Mouse (Mus musculus): ENCODE measurements around the gene Timp2. TPM values are rescaled to one million over a fixed set of nuclear protein-coding genes. Genes with fewer than 3 reads are reported as not detected.
"Not testable (repeated sequence)": the region's sequence is repeated elsewhere in the genome, so short reads cannot be mapped to it uniquely, and the experiment has no call there.

Gene Timp2
- total RNA-seq, 2 experiments from 2014 or later = 77.3 to 96.4 TPM

DNA sequence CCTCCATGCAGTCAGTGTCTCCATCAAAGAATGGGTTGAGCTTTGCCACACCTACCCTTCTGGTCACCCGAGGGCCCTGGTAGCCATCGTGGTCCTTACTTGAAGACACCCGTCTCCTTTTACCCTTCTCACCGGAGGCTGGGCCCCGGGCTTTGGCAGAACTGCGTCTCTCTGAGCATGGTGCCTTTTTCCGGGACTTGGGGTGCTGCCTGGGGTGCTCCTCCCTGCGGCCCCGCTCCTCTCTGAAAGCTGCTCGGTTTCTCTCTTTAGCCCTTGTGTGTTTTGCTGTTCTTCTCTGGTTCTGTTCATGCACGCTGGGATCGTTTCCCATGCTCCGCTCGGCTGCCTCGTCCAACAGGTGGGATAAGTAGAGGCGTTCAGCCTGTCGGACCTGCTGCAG, 22.1 kb downstream of the Timp2 start:
- no peak for DNase-seq

DNA sequence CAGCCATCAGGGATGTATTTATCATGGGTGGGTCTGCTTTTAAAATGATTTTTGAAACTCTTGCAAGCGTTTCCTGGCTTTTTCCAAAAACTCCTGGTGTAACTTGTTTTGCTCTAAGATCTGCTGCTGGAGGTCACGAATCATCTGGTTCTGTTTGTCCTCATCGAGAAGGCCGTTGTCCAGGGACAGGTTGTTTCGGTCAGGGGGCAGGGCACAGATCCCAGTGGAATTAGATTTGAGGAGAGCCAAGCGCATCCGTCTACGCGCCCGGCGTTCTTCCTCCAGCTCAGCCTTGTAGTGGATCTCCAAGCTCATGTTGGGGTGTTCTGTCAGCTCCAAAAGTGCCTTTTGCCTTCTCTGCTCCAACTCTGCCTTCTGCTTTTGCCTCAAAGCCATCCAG, 23.2 kb downstream of the Timp2 start:
- peak; percentile 77 for DNase-seq

DNA sequence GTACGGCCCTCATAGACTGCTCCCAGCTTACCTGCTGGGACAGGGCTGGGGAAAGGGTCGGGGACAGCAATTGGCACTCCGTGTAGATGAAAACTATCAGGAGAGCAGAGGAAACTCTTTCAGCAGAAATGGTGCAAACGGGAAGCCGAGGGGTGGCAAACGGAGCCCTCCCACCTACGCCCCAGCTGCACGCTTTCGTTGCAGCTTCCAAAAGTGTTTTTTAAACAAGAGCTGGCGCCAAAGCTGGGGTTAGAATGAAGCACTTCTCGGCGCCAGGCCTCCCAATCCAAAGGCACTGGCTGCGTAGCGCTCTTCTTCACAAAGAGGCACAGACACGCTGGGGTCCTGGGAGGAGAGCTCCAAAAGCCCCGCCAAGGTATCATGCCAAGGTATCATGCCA, 24.8 kb downstream of the Timp2 start:
- DNase-seq = no peak

DNA sequence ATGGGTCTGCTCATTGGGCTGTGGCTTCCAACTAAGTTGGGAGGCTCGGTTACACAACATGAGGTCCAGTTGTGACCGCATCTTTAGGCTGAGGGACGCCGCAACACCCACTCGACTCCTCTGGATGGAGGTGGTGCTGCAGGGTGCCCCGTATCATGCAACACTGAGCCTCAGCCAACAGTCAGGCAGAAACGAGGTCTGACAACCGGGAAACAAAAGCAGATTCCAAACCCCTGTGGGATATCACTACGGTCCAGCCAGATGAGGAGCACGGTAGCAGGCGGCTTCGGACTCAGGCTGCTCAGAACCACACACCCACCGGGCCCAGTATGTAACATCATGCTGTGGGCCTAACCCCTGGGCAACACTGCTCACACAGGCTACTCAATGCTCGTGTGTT, 25.2 kb downstream of the Timp2 start:
- DNase-seq = no peak

DNA sequence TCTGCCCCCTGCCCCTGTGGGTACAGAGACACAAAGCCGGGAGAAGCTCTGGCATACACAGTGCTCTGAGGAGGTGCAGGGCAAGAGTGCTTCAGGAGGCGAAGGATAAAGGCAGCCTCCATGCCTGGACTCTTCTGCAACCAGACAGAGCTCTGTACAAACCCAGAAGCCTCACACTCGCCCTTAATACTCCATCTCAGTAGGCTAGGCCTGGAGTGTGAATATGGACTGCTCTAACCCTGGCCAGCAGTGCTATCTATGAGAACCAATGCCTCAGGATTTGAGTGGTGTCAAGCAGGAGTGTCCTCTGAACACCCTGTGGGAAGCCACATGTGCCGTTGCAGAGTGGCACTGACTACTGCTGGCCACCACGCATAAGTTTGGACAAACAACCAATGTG, 26.6 kb downstream of the Timp2 start:
- DNase-seq = no peak

DNA sequence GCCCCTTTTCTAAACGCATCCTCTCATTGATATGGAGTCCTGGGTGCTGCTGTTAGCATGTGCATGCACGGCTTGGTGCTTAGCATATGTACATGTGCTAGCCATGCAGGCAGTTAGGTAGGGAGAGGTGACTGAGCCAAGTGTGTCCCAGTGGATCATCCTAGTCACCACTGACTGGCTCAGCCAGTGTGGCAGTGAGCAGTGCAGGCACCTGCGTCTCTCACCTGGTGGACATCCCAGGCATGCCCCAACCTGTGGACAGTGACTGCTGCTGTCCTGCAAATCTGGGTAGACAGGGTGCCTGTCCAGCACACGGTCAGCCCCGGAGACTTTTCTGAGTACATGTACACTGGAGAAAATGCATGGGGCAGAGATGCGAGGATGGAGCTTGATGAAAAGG, 27.0 kb downstream of the Timp2 start:
- no peak for DNase-seq

DNA sequence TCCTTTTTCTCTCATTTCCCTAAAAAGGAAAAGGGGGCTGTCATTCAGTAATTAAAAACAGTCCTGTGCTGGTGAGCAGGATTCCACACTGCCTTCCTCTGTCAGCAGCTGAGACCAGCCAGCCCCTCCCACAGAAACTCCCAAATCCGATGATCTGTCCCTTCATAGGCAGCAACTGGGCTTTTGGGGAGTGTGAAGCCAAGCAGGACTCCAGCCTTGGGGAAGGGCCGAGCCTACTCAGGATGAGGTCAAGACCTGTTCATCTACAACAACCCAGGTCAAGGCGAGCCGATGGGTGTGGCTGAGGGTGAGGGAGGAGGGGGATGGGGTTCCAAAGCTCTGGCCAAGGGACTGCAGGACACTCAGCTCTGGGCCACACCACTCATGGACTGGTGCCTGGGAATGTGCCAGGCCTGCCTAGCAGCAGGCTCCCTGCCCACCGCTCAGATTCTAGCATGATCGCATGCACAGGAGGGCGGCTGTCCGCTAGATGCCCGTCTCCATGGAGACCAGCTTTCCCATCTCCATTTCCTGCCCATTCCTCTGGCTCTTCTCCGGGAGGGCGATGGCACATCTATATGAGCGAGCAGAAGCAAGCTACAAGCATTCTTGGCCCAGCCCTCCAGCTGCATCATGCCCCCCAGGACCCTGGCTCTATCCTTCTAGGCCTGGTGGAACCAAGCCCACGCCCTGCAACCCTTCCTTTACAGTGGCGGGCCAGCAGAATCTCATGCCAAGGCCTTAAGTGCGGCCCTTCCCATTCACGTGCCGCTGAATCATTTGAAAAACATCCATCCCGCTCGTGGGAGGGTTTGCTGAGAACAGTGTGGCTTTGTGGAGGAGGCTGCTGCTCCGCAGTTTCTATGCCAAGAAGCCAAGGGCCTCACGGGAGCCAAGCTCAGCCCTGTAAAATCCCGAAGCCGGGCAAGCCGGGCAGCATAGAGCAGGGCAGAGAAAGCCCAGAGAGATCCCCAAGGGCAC, 28.3 kb downstream of the Timp2 start:
- peak; percentile 86 for DNase-seq

DNA sequence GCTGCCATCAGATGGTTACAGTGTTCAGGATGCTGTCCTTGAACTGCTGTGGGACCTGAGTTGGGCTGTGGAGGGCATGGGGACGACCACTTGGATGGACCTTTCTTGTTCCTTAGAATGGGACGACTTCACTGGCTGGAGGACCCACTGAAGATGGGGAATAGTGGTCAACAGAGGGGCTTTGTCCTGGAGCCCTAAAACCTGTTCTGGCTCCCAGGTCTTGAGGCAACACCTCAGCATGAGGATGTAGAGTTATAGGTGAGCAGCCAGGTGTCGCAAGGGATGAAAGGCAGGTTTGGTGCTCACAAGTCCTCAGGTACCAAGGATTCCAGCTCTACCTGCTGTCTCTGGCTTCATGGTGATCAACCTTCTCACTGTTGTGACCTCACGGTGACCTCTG, 29.0 kb downstream of the Timp2 start:
- DNase-seq = no peak

DNA sequence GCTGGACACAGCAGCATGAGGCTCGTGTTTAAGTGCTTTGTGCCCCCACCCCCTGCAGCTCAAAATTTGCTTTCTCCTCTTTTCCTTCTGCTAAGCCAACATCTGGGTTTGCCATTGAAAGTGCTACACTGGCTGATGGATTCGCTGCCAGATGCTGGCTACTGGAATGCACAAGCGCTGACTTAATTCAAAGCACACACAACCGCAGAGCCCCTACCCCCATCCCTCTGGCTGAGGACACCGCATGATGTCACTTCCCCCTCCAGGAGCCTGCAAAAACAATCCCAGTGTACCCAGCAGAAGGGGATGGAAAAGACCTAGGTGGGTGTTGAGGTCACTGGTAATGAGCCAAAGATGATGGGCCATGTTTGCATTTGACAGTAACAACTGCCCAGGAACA, 31.0 kb downstream of the Timp2 start:
- peak; percentile 71 for DNase-seq

DNA sequence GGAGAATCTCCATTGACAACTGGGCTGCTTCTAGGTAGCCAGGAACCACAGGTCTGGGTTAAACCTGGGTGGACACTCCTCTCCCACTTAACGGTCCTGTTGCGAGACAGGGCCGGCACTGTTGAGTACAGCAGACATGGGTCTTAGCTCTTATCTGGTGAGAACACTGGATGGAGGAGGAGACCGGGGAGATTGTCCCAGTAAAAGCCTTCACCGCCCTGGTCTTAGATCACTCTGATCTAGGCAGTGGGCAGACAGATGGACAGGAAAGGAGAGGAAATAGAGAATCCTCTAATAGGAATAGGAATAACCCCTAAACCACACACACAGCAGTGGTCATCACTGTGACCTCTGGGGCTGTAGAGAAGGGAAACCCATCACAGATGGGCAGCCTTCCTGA, 31.6 kb downstream of the Timp2 start:
- DNase-seq = no peak

DNA sequence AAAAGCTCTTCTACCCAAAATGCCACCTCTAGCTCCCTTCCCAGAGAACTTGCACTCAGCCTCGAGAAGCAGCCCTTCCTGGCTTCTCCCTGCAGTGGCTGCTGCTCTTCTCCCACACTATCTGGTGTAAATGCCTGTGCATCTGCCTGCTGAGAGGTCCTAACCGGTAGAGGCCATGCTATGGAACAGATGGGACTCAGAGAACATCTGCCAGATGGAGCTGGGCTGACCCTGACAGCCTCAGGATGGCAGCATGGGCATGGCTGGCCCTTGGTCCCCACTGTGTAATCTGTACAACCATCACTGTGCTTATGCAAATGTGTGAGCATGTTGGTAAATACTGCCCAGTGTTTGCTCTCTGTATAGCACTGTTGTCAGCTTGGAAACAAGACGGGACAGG, 32.9 kb downstream of the Timp2 start:
- no peak for DNase-seq

DNA sequence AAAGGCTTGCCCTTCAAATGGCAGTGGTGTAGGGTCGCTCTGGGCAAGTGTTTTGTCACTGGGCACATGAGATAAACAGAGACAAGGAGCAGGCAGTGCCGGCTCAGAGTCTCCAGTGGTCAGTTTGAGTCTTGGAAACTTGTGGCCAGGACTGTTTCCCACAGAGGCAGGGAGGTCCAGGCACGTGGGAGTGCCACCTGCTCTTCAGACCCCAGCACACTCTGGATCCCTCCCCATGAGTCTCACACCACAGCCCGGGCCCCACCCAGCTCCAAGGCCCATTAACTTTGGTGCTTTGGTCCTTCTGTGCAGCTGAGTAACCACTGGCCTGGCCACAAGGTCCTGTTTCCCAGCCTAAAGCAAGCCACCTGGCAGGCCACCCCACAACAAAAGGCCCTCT, 33.6 kb downstream of the Timp2 start:
- no peak for DNase-seq

DNA sequence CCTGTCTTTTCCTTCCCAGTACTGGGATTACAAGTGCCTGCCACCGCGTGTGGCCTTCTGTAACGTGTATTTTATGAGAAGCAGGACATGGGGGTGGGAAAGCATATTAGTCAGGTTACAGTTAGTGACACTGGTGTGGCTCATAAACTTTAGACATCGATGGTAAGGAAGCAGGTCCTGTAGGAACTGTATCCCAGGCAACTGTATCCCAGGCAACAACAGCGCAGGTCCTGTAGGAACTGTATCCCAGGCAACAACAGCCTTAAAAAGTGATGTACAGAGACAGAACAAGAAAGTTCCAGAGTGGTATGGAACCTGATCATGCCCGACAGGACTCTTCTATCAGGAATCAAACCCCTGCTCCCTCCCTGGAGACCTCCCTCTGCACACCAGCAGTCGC, 34.0 kb downstream of the Timp2 start:
- DNase-seq = no peak

DNA sequence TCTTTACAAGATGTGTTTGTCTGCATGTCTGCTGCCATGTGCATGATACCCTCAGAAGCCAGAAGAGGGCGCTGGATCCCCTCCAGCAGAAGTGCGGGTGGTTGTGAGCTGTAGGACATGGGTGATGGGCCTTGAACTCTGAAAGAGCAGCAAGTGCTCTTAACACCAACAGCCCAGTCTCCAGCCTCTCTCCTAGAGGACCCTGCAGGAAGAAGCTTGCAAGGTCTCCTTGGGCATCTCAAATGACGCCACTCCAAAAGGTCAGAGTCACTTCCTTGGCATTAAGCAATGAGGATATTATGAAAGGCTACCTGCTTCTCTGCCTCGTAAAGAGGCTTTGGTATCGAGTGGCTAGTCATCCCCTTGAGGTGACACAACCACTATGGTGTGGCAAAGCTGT, 36.9 kb downstream of the Timp2 start:
- no peak for DNase-seq

DNA sequence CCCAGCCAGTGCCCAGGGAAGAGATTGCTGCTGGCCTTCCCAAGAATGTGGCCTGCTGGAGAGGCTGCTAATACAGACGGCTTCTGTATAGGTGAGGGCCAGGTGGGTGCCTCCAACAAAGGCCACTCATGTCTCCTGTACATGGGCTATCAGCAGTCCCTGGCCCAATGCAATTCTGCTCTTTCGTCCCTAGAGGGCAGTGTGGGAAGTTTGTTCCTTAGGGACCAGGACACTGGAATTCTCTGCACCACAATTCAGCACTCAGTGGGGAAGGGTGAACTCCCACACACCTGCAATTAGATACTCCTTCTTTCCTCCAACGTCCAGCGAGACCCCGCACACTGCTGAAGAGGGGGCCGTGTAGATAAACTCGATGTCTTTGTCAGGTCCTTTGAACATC, 38.4 kb downstream of the Timp2 start:
- DNase-seq = no peak

DNA sequence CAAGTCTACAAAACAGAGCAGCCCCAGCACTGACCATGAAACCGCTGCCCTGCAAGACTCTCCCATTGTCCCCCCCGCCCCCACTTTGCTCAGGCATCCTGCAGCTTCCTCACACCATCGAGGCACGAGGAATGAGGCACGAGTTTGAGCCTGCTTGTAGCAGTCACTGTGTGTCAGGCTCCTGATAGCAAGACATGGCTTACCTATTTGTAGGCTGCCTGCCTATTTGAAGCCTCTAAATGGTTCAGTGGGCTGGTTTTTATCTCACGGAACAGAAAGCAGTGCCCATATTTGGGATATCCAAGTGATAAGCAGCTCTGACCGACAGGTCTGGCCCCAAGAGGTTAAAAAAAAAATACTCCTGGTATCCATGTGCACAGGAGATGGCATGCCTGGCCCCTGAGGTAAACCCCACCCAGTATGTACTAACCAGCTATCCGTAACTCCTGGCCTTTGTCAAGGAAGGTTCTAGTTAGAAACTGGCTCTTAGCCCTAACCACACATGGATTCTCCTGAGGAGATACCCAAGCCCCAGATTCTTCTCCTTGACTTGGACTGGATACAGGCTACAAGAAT, 39.2 kb downstream of the Timp2 start:
- no peak for DNase-seq

DNA sequence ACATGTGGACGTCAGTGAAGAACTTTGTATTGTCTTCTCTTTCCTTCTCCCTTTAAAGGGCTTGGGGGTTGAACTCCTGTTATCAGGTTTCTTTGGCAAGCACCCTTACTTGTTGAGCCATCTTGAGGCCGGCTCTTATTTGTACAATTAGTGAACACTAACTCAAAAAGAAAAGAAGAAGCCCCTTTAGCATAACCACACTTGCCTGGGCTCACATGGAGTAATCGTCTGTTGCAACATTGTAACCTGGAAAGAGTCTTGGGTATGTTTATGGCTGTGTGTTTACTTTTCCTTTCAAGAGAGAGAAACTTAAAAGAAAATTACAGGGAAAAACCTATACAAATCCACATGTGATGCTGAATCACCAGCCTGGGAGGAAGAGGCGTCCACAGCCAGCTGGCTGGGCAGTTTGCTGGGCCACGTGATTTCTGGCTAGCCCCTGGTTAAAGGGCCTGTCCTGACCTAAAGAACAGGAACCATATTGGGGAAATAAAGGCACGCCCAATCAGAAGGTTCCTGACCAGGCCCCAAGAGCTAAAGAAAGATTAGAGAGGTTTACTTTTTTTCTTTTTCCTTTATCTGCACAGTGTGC, 43.3 kb downstream of the Timp2 start:
- DNase-seq = no peak

DNA sequence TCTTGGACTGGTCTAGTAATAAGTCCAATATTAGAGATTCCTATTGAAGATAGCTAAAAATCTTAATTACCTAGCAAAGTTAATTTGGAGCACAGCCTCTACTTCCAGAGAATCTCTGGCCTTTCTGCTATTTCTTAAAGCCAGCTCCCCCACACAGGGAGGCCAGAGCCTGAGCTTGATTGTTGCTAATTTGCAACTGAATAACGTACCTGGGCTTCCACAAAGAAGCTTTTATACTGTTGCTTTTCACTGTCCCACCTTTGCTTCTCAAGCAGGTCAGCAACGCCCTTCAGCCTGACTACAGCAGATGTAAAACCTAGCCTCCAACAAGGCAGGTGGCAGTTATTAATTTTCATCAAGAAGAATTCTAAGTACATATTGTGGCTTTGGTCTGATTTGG, 47.6 kb downstream of the Timp2 start:
- DNase-seq = not testable (repeated sequence)

DNA sequence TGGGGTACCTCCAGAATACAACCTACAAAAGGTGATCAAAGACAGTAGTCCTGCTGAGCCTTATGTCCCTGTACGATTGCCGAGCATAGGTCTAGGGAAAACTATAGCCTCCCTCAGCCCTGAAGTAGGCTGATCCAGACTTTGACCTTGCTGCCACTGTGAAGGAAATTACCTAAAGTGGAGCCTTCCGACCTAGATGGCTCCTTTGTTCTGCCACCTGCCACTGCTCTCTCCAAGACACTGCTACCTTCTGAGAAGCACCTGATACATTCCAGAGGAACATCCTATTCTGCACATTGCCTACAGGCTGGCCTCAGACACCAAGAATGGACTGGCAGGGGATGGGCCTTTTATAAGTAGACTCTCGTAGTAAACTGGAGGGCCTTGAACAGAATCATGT, 51.6 kb downstream of the Timp2 start:
- not testable (repeated sequence) for DNase-seq

DNA sequence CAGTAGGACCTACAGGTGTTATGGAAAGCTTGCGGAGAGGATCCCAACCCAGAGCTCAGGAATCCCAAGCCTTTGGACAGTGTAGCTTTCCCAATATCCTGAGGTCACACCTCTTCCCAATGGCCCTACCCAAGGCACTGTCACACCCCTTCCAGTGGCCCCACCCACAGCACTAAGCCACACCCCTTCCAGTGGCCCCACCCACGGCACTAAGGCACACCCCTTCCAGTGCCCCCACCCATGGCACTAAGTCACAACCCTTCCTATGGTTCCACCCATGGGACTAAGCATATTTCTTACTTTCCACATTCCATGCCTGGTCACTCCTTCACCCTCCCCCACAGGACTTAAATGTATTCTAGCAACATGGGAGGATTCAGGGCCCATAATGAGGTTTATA, 56.7 kb downstream of the Timp2 start:
- DNase-seq = no peak

DNA sequence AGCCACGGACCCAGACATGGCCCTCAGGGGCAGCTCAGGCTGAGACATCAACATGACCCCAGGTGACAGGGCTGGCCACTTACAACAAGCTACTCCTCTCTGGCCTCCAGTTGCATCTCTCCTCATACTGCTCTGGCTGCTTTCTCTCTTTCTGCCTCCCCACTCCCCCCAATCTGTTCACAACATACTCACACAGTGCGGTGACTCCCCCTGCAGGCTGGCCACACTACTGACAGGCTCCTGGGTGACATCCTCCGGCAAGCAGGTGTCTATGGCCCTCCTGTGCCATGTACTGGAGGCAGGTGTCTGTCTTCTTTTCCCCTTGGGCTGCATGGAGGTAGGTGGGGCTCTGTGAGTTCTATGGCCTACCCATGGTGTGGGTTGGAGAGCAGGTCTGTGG, 57.6 kb downstream of the Timp2 start:
- DNase-seq = no peak

DNA sequence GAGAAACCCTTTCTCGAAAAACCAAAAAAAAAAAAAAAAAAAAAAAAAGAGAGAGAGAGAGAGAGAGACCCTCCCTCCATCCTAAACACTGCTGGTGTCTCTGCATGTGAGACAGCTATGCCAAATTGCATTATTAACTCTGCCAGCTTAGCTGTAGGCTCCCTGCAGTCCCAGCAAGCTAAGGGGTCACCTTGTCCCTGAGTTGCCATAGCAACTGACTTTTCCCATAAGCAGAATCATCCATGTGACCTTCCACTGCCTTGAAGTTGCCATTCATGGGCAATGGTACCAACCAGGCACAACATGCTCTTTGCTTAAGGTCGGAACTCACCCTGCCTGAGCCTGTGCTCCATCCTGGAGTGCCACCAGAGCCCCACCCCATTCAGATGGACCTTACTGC, 60.5 kb downstream of the Timp2 start:
- no peak for DNase-seq

DNA sequence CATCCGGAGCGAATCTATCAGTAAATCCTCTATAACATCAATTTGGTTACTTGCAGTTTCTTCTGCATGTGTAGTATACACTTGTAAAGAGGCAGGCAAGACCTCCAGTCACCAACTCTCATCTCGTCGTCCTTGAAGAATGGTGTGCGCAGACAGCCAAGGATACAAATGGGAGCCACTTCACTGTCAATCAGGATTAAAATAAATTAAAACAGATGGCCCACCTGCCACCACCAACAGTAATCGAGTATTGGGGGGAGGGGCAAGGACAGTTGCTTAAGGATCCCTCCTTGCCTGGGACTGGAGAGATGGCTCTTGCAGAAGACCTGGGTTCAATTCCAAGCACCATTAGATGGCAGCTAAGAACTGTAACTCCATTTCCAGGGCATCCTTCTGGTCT, 62.9 kb downstream of the Timp2 start:
- no peak for DNase-seq
